Mouse (Mus musculus) testis, adult 2 months (tissue): ENCODE measurements around the gene Ngdn.
A peak's percentile ranks its signal among the peaks of the same experiment; 100 is the strongest.

Source experiments
- CTCF ChIP-seq: fragments of 200-500 bp; IDR thresholded peaks from 2 replicates; pipeline ENCODE4 v1.5.1; 2012; ENCODE audit warnings: low read depth, mild to moderate bottlenecking, inconsistent platforms, low read length, moderate library complexity; ENCODE audit not compliant: control insufficient read depth, insufficient read depth, insufficient replicate concordance
- POLR2A ChIP-seq: fragments of 200-500 bp; IDR thresholded peaks from 2 replicates; pipeline ENCODE4 v1.6.1; 2012; ENCODE audit warnings: low read depth, mild to moderate bottlenecking, inconsistent platforms, low read length, moderate library complexity; ENCODE audit not compliant: control insufficient read depth

- TF ChIP-seq POLR2A (peak; percentile 62), CTCF (peak; percentile 82; the same call in 1 of the 2 replicates)
Observed at GRCm38 (mm10) chr14:55014991-55015766, at the start of gene Ngdn.
